Mouse (Mus musculus): ENCODE measurements around the gene Cracr2b.

DNA sequence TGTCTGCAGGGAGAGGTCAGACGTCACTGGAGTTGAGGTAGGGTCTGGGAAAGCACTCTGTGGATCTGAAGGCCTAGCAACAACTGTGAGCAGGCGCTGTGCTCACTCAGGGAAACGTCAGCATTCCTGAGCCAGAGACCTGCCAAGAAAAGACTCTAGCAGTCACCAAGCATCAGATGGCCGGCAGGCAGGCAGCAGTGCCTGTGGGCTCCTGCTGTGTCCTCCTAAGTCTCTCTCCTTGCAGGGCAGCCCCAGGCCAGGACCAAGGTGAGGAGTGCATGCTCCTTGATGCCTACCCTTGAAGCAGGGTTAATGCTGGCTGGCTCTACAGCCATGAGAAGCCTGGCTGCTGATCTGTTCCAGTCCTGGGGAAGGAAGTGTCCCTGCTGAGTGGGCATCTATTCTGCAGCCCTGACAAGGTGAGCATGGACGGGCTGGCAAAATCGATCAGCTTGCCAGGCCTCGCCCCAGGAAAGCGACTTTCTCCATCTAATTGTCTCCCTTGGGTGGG lies 49.8 kb downstream of the Cracr2b start:
- TF ChIP-seq POLR2A (IDR thresholded peaks at IDR 0.05; ENCODE audit: borderline replicate concordance, control insufficient read depth, low read depth, low read length): no peak
- no peak for TF ChIP-seq CTCF (IDR thresholded peaks at IDR 0.05; ENCODE audit: control insufficient read depth, insufficient read depth, low read length)
